Mouse (Mus musculus) embryonic fibroblast, embryonic 13.5 days (primary cell): ENCODE results near the gene Dhx40.

Experiments used
- CTCF ChIP-seq: IDR thresholded peaks from 2 replicates; pipeline ENCODE4 v1.5.1; 2011; ENCODE audit warnings: mild to moderate bottlenecking, control low read depth, low read length, moderate library complexity, borderline replicate concordance; ENCODE audit not compliant: insufficient read depth
- POLR2A ChIP-seq: IDR thresholded peaks from 2 replicates; pipeline ENCODE4 v1.6.1; 2011; ENCODE audit warnings: low read depth, mild to moderate bottlenecking, control low read depth, low read length, moderate library complexity

- TF ChIP-seq POLR2A = no peak
- no peak for TF ChIP-seq CTCF
These were observed 45.0 kb upstream of the Dhx40 start for GRCm38 (mm10) chr11:86852534-86853054.
